Mouse (Mus musculus): Measurements from ENCODE around the gene Spata6. TPM values are rescaled to one million over a fixed set of nuclear protein-coding genes. Genes with fewer than 3 reads are reported as not detected.

The Spata6 gene
- 1 to 10 TPM; 5.6 to 7.3 TPM for total RNA-seq (2021)

DNA sequence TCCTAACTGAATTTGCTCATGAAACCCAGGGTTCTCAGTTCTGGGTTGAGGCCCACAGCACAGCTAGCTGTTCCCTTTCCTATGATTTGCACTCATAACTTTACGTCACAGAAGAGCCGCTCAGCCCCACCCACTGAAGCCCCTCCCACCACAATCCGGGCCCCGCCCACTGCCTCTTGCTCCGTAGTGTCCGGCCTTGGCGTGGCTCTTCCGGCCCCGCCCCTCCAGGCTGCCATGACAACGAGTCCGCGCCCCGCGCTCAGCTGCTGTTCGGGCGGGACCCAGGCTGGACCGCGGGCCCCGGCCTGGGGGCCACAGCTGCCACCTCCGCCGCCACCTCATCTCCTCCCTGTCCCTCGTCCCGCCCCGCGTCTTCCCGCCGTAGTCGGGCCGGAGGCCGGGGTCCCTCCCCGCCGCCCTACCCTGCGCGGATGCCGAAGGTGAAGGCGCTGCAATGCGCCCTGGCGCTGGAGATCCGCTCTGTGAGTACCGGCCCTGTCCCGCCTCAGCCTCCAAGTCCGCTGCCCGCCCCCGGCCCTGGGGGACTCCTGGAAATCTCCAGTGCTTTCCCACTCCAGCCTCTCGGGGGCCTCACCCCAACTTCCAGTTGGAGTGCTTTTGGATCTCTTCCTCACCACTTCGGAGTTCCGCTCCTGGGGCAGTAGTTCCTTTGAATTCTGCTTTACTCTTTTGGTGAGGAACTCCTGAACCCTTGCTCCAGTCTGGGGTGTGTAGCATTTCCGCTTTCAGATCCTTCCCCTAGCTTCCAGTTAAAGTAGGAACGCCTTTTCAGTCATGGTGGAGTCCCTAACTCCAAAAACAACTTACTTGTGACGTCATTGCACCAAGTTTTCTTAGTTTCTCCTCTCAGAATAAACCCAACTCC lies at the start of gene Spata6:
Gene Spata6, plus strand, starts transcription at position 209 of the 886 bp plus-strand sequence.
- intact Hi-C loops (cut with DNase I) = no loop called here
- DNase-seq (ENCODE audit: extremely low spot score in 1 of 2, low spot score in 2 of 2) = peak; percentile 11 to 92

DNA sequence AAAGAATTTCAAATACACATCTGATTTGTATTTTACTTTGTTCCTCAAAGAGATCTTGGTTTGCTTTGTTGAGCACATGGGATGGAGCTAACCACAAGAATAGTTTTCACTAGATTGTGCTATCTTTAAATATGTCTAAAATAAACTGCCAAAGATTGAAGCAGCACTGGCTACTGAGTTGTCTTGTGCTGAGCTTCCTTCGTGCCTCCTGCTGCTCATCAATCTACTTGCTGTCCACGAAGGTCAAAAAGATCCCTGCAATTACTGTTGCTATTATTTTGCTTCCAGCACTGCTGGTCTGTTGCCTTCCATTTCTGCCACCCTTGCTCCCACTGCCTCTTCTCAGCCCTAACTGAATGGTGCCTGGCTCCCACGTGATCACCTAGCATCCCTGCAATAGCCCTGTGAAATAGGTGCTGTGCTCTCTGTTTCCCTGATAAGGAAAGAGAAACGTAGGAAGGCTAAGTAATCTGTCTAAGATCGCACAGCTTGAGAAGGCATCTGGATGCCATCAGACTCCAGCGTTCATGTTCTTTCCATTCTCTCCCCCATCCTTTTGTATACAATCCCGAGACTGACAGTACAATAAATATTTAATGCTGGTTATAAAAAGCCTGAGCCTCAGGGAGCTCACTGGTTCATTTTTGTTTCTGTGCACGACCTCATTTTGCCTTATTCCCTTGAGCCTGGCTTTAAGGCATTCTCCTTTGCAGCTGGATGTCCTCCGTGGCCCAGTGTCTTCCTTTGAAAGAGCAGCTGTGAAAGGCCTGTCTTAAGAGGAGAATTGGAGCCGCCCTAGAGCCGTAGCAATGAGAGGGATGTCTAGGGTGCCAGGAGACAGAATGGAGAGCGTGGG lies 49.0 kb upstream of the Spata6 start:
- intact Hi-C loops (cut with DNase I) = no loop called here
- DNase-seq (ENCODE audit: extremely low spot score in 1 of 2, low spot score in 2 of 2) = no peak

DNA sequence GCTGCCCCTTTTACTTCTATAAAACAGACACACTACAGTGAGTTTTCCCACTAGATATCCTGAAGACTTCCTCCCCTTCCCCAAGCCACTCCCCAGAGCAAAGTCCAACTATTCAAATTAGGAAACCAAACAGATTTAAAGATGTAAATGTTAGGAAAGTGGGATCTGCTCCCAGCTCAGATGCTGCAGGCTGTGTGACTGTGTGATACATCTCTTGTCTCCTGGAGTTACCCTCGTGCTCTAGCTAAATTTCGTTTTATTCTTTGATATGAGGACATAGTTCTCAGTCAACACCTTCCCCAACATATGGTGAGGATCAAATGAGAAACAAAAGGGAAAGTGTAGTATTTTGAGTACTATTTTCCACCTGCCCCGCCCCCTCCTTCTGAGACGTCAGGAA lies 48.3 kb upstream of the Spata6 start:
- intact Hi-C loops (cut with DNase I) = no loop called here
- DNase-seq (ENCODE audit: extremely low spot score in 1 of 2, low spot score in 2 of 2) = no peak

DNA sequence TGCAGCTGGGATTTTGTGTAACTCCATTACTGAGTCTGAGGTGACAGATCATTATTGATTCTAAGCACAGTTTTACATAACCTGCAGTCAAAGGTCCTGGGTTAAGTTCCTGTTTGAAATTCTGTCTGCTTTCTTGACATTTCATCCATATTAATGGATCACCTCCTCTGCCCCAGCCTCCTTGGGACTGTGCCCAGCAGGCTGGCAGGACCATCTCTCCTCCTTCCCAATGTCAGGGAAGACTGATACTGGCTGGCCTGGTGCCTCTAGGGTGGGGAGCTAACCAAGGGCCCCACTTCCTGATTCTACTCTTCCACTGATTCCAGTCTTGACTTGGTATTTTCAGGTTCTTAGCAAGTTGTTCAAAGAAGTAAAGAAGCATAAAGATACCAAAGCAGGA lies 45.9 kb upstream of the Spata6 start:
- intact Hi-C loops (cut with DNase I) = no loop called here

DNA sequence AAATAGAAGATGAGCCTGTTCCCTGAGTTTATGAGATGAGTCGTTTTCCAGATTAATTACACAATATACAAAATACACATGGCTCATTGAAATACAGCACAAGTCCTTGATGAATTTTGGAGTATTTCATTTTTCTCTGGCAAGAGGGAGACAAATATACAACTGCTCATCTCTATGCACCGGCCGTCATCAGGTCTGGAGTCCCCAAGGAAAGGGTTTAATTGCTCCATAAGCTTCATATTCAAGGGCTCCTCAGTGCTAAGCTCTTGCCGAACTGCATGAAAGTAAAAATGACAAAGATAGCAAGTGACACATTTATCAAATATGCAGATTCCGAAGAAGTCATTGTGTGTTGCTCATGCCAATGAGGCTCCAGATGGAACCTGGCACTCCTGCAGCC lies 37.9 kb upstream of the Spata6 start:
- intact Hi-C loops (cut with DNase I) = no loop called here
- no peak for DNase-seq (ENCODE audit: extremely low spot score in 1 of 2, low spot score in 2 of 2)

More for the DNA sequence above, 45.9 kb upstream of the Spata6 start:
- no peak for DNase-seq (ENCODE audit: extremely low spot score in 1 of 2, low spot score in 2 of 2)

DNA sequence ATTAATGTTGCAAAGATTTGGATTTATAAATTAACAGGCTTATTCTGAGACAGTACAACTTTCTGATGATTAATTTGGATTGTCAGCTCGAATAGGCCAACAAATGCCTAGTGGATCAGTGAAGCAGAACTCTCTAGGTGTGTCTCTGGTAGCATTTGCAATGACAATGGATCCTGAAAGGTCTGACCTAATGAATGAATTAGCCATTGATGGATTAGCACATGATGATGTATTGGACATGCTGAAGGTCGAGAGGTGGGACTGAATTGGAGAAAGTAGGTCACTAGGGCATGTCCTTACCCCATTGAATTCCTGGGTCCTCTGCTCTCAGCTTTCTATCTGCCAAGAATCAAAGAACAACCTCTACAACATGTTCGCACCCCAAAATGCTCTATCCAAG lies 37.0 kb upstream of the Spata6 start:
- intact Hi-C loops (cut with DNase I) = no loop called here
- no peak for DNase-seq (ENCODE audit: extremely low spot score in 1 of 2, low spot score in 2 of 2)

DNA sequence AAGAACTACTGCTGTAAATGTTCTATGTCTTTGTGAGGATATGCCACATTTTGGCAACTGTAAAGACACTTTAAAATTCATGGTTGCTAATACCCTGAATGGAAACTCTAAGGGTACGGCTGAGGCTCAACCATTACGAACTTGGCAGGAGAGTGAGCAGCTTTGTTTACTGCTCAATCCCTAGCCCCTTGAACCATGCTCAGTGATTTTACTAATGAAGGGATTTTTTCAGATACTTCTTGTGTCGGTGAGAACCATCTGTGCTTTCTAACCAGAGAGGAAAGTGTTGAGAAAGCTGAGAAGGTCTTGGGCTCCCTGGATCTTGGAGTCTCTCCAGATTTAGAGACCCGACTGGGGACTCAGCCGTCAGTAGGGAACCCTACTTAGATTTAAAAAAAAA lies 35.9 kb upstream of the Spata6 start:
- no peak for DNase-seq (ENCODE audit: extremely low spot score in 1 of 2, low spot score in 2 of 2)
- intact Hi-C loops (cut with DNase I) = no loop called here

DNA sequence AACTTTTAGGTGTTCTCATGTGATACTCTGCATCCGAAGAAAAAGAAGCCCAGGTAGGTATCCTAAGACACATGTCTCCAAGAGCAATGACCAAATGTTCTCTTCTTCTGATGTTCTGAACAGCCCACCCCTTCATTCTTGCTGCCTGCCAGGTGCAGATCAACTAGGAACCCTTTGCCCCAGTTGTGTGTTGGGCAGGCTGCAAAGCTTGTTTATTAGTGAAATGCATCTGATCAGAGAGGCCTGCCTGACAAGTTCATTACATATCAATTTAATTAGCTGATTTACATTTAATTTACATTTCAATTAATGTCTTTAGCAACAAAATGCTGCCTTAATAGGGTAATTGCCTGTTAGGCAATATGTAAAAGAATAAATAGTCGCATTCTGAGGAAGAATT lies 33.8 kb upstream of the Spata6 start:
- intact Hi-C loops (cut with DNase I) = no loop called here
- no peak for DNase-seq (ENCODE audit: extremely low spot score in 1 of 2, low spot score in 2 of 2)

DNA sequence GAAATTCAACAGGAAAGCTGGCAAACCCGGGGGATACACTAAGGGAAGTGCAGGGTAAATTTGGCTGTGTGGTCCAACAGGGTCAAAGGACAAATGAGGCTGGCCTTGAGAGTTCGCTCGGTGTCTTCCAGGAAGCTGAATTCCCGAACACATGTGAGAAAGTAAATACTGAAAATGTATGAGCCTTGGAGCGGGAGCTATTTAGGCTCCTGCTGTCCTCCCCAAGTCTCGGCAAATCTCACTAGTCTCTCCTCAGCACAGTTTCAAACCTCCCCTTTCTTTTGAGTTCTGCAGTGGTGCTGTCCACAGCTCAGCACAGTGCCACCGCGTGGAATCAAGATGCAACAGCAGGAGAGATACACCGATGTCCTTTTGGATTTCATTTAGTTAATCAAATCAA lies 32.8 kb upstream of the Spata6 start:
- peak; percentile 57 to 59 for DNase-seq (ENCODE audit: extremely low spot score in 1 of 2, low spot score in 2 of 2)
- intact Hi-C loops (cut with DNase I) = no loop called here

DNA sequence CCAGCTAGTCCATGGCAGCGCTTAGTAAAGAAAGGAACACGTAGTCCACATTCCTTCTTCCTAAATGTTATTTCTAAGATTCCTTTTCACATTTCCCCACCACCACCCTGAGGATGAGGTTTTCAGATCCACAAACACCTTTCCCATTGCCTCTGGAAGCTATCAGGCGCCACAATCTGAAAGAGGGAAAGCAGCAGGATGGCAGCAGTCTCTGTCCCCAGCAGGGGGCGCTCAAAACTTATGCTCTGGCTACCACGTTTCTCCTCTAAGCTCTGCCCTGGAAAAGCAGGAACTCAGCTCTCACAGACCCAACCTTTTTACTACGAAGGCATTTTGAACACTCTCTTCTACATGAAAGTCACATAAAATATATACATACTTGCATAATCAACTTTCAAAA lies 32.2 kb upstream of the Spata6 start:
- peak; percentile 75 to 84 for DNase-seq (ENCODE audit: extremely low spot score in 1 of 2, low spot score in 2 of 2)
- intact Hi-C loops (cut with DNase I) = no loop called here

DNA sequence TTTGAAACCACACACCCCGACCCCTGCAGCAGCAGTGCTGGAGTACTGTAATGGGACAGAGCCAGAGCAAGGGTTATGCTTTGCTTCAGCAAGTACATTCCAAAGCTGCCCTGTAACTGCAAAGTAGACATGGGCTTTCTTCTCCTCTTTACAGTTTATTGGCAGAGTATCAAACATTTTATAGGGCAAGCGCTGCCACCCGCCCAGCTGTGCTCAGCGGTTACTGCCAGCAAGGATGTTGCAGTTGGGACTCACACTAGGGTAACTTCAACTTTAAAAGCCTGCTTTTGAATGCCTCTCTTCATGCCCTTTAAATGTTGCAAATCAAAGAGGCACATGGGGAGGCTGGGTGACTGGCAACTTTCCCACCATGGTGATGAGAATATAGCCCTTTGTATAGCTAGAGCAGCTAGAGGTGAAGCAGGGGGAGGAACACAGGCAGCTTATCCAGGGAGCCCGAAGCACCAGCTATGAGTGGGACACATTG lies 28.7 kb upstream of the Spata6 start:
- peak; percentile 25 to 31 for DNase-seq (ENCODE audit: extremely low spot score in 1 of 2, low spot score in 2 of 2)
- intact Hi-C loops (cut with DNase I) = no loop called here

DNA sequence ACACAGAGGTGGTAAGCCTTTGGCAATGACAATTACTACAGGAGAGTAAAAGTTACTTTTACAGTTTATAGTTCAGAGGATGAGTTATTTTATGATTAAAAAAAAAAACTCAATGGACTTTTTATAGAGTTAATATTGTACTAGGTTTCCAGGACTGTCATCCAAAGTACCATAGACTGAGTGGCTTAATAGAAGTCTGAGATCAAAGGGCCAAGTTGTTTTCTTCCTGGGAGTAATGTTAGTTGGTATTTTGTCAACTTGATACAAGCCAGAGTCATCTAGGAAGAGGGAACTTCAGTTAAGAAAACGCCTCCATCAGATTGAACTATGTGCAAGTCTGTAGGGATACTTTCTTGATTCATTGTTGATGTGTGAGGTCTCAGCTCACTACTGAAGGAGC lies 18.4 kb upstream of the Spata6 start:
- DNase-seq (ENCODE audit: extremely low spot score in 1 of 2, low spot score in 2 of 2) = no peak
- intact Hi-C loops (cut with DNase I) = no loop called here

DNA sequence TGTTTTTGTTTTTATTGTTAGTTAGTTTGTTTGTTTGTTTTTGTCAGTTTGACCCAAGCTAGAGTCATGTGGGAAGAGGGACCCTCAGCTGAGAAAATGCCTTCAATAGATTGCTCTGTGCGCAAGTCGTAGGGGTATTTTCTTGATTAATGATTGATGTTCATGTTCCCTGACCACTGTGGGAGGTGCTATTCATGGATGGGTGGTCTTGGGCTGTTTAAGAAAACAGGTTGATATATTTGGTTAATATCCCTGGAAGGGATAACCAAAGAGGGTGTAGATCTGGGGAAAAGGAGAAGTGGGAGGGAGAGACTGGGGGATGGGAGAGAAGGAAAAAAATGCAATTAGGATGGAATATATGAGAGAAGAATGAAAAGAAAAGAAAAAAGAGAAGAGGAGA lies 15.7 kb upstream of the Spata6 start:
- intact Hi-C loops (cut with DNase I) = no loop called here
- no peak for DNase-seq (ENCODE audit: extremely low spot score in 1 of 2, low spot score in 2 of 2)

DNA sequence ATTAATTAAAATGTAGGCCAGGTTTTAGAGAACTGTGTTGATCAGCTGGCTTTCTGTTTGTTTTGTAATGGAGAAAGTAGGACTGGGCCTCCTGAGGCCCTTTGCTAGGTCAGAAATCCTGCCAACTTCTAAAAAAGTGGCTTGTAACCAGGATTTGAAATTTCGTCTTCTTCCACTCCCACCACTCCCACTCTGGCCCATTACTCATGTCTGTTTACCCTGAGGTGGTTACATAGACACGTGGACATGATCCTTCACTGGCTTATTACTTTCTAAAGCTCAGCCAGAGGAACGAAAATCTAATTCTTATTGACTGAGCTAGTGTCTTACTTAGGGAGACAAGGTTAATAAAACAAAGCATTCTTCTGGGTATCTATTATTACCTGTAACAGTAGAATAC lies 14.8 kb upstream of the Spata6 start:
- no peak for DNase-seq (ENCODE audit: extremely low spot score in 1 of 2, low spot score in 2 of 2)
- intact Hi-C loops (cut with DNase I) = no loop called here

DNA sequence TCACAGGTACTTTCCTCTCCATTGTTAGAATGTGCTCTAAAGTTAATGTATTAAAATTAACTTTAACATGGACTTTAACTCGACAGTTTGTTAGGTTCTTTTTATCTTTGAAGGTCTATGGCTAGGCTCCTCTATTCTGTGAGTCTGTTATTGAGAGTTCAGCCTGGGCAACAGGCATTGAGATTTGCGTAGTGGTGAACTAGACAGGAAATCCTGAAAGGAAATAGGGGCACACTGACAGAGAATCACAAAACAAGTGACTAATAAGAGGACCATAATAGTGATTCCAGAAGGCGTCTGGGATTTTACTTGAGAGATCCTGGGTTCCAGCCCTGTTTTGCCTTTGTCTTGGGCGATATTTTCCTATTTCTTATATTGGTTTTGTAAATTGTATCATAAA lies 488 bp upstream of the Spata6 start:
- no peak for DNase-seq (ENCODE audit: extremely low spot score in 1 of 2, low spot score in 2 of 2)
- intact Hi-C loops (cut with DNase I) = no loop called here

DNA sequence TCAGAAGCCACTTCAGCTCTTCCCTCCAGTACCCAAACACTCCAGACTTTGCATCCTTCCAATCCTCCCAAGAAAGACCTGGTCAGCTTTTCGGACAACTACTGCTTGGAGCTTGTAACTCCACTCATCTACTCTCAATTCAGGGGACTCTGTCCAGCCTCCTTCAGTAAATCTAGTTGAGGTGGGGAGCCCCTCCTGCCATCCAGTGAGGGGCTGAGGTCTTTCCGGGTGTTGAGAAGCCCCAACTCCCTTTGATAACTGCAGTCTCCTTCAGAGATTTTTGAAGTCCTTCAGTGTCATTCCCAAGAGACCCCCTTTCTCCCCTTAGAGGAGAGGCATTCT lies 849 bp downstream of the Spata6 start:
- no peak for DNase-seq (ENCODE audit: extremely low spot score in 1 of 2, low spot score in 2 of 2)
- intact Hi-C loops (cut with DNase I) = no loop called here

DNA sequence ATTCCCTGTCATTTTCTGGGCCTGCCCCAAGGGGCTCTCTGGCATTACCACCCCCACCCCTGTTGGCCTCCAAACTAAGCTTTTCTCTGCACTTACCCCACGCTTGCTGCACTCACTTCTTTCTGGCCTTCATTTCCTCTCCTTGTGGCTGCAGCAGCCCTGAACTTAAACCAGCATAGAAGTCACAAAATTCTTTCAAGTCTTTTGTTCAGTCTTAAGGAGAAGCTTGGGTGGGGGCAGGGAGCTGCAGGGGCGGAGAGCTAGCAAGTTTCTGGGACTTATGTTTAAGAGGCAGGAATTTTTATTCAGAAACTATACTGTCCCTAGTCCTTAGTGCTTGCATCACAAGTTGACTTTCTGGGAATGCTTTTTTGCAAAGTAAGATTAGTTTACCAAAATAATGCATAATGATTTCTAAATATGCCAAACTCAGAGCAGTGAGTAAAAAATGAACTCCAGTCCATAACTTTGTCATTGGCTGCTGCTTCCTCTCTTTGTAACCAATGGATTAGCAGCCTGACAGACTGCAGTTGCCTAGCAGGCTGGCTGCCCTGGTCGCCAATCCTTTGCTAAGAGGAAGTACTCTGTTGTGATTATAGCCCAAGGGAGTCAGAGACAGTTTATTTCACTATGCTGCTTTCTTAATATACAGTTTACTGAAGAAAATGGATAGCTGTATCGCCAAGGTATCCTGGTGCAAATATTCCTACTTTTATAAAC lies 1.5 kb downstream of the Spata6 start:
- intact Hi-C loops (cut with DNase I) = no loop called here
- peak in 1 of 2 experiments; percentile 33 for DNase-seq (ENCODE audit: extremely low spot score in 1 of 2, low spot score in 2 of 2)

DNA sequence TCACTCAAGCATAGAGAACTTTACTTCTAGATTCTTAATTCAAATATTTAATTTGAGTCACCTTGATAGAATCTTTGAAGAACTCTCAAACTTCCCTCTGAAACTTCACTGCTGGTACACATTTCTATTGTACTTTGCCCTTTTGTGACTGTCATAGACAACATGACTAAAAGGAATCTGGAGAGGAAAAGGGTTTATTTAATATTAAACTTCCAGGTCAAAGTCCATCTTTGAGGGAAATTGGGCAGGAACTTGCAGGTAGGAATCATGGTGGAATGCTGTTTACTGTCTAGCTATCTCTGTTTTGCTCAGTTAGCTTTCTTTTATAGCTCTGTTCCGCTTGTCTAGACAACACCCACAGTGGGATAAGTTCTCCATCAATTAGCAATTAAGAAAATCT lies 17.8 kb downstream of the Spata6 start:
- no peak for DNase-seq (ENCODE audit: extremely low spot score in 1 of 2, low spot score in 2 of 2)
- intact Hi-C loops (cut with DNase I) = no loop called here

DNA sequence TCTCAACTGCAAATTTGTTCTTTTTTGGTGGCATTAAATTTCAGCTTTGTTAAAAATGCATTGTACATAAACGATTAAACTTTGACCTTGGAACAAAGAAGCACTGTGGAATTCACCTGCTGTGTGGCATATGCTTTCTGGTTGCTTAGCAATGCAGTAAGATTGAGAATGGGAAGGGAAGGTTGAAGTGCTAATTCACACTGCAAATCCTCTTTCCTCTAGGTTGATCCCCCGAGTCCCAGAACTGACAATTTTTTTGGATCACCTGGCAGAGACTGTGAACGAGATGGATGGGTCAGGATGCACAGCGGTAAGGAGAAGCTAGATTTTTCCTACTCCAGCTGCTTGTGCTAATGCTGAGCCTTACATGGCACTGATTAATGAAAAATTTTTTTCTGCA lies 60.7 kb downstream of the Spata6 start:
- no peak for DNase-seq (ENCODE audit: extremely low spot score in 1 of 2, low spot score in 2 of 2)
- intact Hi-C loops (cut with DNase I) = no loop called here

Measured in left cerebral cortex, postnatal 10 days (tissue).